Mouse (Mus musculus): ENCODE results near the gene Tmcc3.

Tmcc3 gene

GRCm38 (mm10) chr10:94549511-94550232 lies 237.9 kb downstream of the Tmcc3 start:
- DNase-seq (ENCODE audit: low spot score): no peak

- DNase-seq (ENCODE audit: low spot score): peak; percentile 43
Measured at GRCm38 (mm10) chr10:94550649-94551048, 238.9 kb downstream of the Tmcc3 start.

GRCm38 (mm10) chr10:94551065-94551464 lies 239.3 kb downstream of the Tmcc3 start:
- DNase-seq (ENCODE audit: low spot score): no peak

GRCm38 (mm10) chr10:94551511-94551910 lies 239.8 kb downstream of the Tmcc3 start:
- DNase-seq (ENCODE audit: low spot score): no peak

GRCm38 (mm10) chr10:94551924-94552523 lies 240.3 kb downstream of the Tmcc3 start:
- no peak for DNase-seq (ENCODE audit: low spot score)

GRCm38 (mm10) chr10:94555394-94555793 lies 243.6 kb downstream of the Tmcc3 start:
- DNase-seq (ENCODE audit: low spot score): no peak

GRCm38 (mm10) chr10:94557428-94558149 lies 245.8 kb downstream of the Tmcc3 start:
- no peak for DNase-seq (ENCODE audit: low spot score)

- no peak for DNase-seq (ENCODE audit: low spot score)
Measured at GRCm38 (mm10) chr10:94558826-94559225, 247.1 kb downstream of the Tmcc3 start.

- DNase-seq (ENCODE audit: low spot score): no peak
Measured at GRCm38 (mm10) chr10:94561351-94561750, 249.6 kb downstream of the Tmcc3 start.

- DNase-seq (ENCODE audit: low spot score): no peak
Measured at GRCm38 (mm10) chr10:94562188-94562587, 250.4 kb downstream of the Tmcc3 start.

- DNase-seq (ENCODE audit: low spot score): no peak
Measured at GRCm38 (mm10) chr10:94562991-94563390, 251.2 kb downstream of the Tmcc3 start.

GRCm38 (mm10) chr10:94565410-94566221 lies 253.9 kb downstream of the Tmcc3 start:
- no peak for DNase-seq (ENCODE audit: low spot score)

GRCm38 (mm10) chr10:94566222-94566868 lies 254.6 kb downstream of the Tmcc3 start:
- DNase-seq (ENCODE audit: low spot score): no peak

GRCm38 (mm10) chr10:94567251-94567650 lies 255.5 kb downstream of the Tmcc3 start:
- no peak for DNase-seq (ENCODE audit: low spot score)

- DNase-seq (ENCODE audit: low spot score): no peak
Measured at GRCm38 (mm10) chr10:94567915-94568314, 256.2 kb downstream of the Tmcc3 start.

- no peak for DNase-seq (ENCODE audit: low spot score)
Measured at GRCm38 (mm10) chr10:94568867-94569266, 257.1 kb downstream of the Tmcc3 start.

- DNase-seq (ENCODE audit: low spot score): no peak
Measured at GRCm38 (mm10) chr10:94569731-94570130, 258.0 kb downstream of the Tmcc3 start.

- DNase-seq (ENCODE audit: low spot score): no peak
Measured at GRCm38 (mm10) chr10:94571927-94572620, 260.3 kb downstream of the Tmcc3 start.

- no peak for DNase-seq (ENCODE audit: low spot score)
Measured at GRCm38 (mm10) chr10:94572772-94573171, 261.0 kb downstream of the Tmcc3 start.

- DNase-seq (ENCODE audit: low spot score): no peak
Measured at GRCm38 (mm10) chr10:94574451-94575333, 262.9 kb downstream of the Tmcc3 start.
